Mouse (Mus musculus): ENCODE results near the gene Tmem242. TPM values are rescaled to one million over a fixed set of nuclear protein-coding genes. Genes with fewer than 3 reads are reported as not detected.

Gene Tmem242
- total and polyA plus RNA-seq, 2 experiments: 12.9 to 59.8 TPM

GRCm38 (mm10) chr17:5424156-5424555 is 15.9 kb downstream of the Tmem242 start:
- H3K4me1 ChIP-seq (ENCODE audit: control insufficient read depth, insufficient read depth, low read length): peaks cover 2% of the 10 kb centered on the region; the same call in 1 of the 2 replicates
- no peak for DNase-seq (ENCODE audit: extremely low read depth, low read depth, low spot score)
- 62% methylated on average over 8 of the region's 8 CpGs for WGBS

GRCm38 (mm10) chr17:5421835-5422234 is 18.2 kb downstream of the Tmem242 start:
- Histone ChIP-seq H3K4me3 (ENCODE audit: insufficient read depth, low read depth, low read length) (no peak overlapping the region), H3K4me1 (ENCODE audit: control insufficient read depth, insufficient read depth, low read length) (no peaks in the 10 kb centered on the region)
- WGBS: 73% methylated on average over 4 of the region's 4 CpGs

More at GRCm38 (mm10) chr17:5424156-5424555, 15.9 kb downstream of the Tmem242 start:
- Histone ChIP-seq H3K27ac (replicated peaks; ENCODE audit: insufficient read depth, low read depth, low read length) (no peak overlapping the region), H3K79me2 (ENCODE audit: control insufficient read depth, insufficient read depth, low read length) (peaks cover 6% of the 10 kb centered on the region; the same call in 1 of the 2 replicates), H3K9ac (ENCODE audit: low read depth, low read length) (no peak overlapping the region), H3K27me3 (ENCODE audit: control insufficient read depth, insufficient read depth, low read length) (no peaks in the 10 kb centered on the region), H3K4me3 (ENCODE audit: insufficient read depth, low read depth, low read length) (no peak overlapping the region), H3K36me3 (ENCODE audit: control insufficient read depth, insufficient read depth, low read length) (peaks cover 7% of the 10 kb centered on the region; the same call in 1 of the 2 replicates)
- TF ChIP-seq CTCF (IDR thresholded peaks at IDR 0.05; ENCODE audit: low read depth, low read length) (no peak), POLR2A (IDR thresholded peaks at IDR 0.05; ENCODE audit: extremely low read depth, insufficient read depth, low read length) (no peak)

GRCm38 (mm10) chr17:5419771-5420518 is 20.1 kb downstream of the Tmem242 start:
- Histone ChIP-seq H3K79me2 (ENCODE audit: control insufficient read depth, insufficient read depth, low read length) (0 out of 2 replicates have a peak, but pooled peaks cover 4% of the 10 kb centered on the region), H3K27ac (replicated peaks; ENCODE audit: insufficient read depth, low read depth, low read length) (no peak overlapping the region), H3K4me1 (ENCODE audit: control insufficient read depth, insufficient read depth, low read length) (no peaks in the 10 kb centered on the region), H3K27me3 (ENCODE audit: control insufficient read depth, insufficient read depth, low read length) (no peaks in the 10 kb centered on the region), H3K4me3 (ENCODE audit: insufficient read depth, low read depth, low read length) (no peak overlapping the region), H3K9ac (ENCODE audit: low read depth, low read length) (no peak overlapping the region), H3K36me3 (ENCODE audit: control insufficient read depth, insufficient read depth, low read length) (peaks cover 7% of the 10 kb centered on the region; the same call in 1 of the 2 replicates)
- TF ChIP-seq CTCF (IDR thresholded peaks at IDR 0.05; ENCODE audit: low read depth, low read length) (no peak), POLR2A (IDR thresholded peaks at IDR 0.05; ENCODE audit: extremely low read depth, insufficient read depth, low read length) (no peak)
- DNase-seq (ENCODE audit: extremely low read depth, low read depth, low spot score): no peak
- WGBS: 94% methylated on average over 6 of the region's 6 CpGs

More at GRCm38 (mm10) chr17:5421835-5422234, 18.2 kb downstream of the Tmem242 start:
- no peak for TF ChIP-seq POLR2A (IDR thresholded peaks at IDR 0.05; ENCODE audit: extremely low read depth, insufficient read depth, low read length)
- TF ChIP-seq CTCF (IDR thresholded peaks at IDR 0.05; ENCODE audit: low read depth, low read length): no peak
- H3K79me2 ChIP-seq (ENCODE audit: control insufficient read depth, insufficient read depth, low read length): peaks cover 4% of the 10 kb centered on the region; the same call in 1 of the 2 replicates
- peaks cover 7% of the 10 kb centered on the region; the same call in 1 of the 2 replicates for H3K36me3 ChIP-seq (ENCODE audit: control insufficient read depth, insufficient read depth, low read length)
- no peak overlapping the region for H3K27ac ChIP-seq (replicated peaks; ENCODE audit: insufficient read depth, low read depth, low read length)
- DNase-seq (ENCODE audit: extremely low read depth, low read depth, low spot score): no peak
- no peak overlapping the region for H3K9ac ChIP-seq (ENCODE audit: low read depth, low read length)
- no peaks in the 10 kb centered on the region for H3K27me3 ChIP-seq (ENCODE audit: control insufficient read depth, insufficient read depth, low read length)

- Histone ChIP-seq H3K27ac (replicated peaks; ENCODE audit: insufficient read depth, low read depth, low read length) (no peak overlapping the region), H3K27me3 (ENCODE audit: control insufficient read depth, insufficient read depth, low read length) (no peaks in the 10 kb centered on the region), H3K36me3 (ENCODE audit: control insufficient read depth, insufficient read depth, low read length) (peaks cover 7% of the 10 kb centered on the region; the same call in 1 of the 2 replicates), H3K79me2 (ENCODE audit: control insufficient read depth, insufficient read depth, low read length) (0 out of 2 replicates have a peak, but pooled peaks cover 4% of the 10 kb centered on the region), H3K4me3 (ENCODE audit: insufficient read depth, low read depth, low read length) (no peak overlapping the region), H3K9ac (ENCODE audit: low read depth, low read length) (no peak overlapping the region), H3K4me1 (ENCODE audit: control insufficient read depth, insufficient read depth, low read length) (no peaks in the 10 kb centered on the region)
- 89% methylated on average over 9 of the region's 9 CpGs for WGBS
- DNase-seq (ENCODE audit: extremely low read depth, low read depth, low spot score): no peak
- TF ChIP-seq CTCF (IDR thresholded peaks at IDR 0.05; ENCODE audit: low read depth, low read length): no peak
- no peak for TF ChIP-seq POLR2A (IDR thresholded peaks at IDR 0.05; ENCODE audit: extremely low read depth, insufficient read depth, low read length)
These were observed 21.0 kb downstream of the Tmem242 start for GRCm38 (mm10) chr17:5419056-5419455.

- H3K79me2 ChIP-seq (ENCODE audit: control insufficient read depth, insufficient read depth, low read length): 0 out of 2 replicates have a peak, but pooled peaks cover 4% of the 10 kb centered on the region
- H3K27ac ChIP-seq (replicated peaks; ENCODE audit: insufficient read depth, low read depth, low read length): no peak within 1 kb of the TSS
- 97% methylated on average over 11 of the region's 11 CpGs for WGBS
- no peak for TF ChIP-seq CTCF (IDR thresholded peaks at IDR 0.05; ENCODE audit: low read depth, low read length)
- TF ChIP-seq POLR2A (IDR thresholded peaks at IDR 0.05; ENCODE audit: extremely low read depth, insufficient read depth, low read length): no peak
- peaks cover 7% of the 10 kb centered on the region; the same call in 1 of the 2 replicates for H3K36me3 ChIP-seq (ENCODE audit: control insufficient read depth, insufficient read depth, low read length)
- H3K4me1 ChIP-seq (ENCODE audit: control insufficient read depth, insufficient read depth, low read length): peaks cover 3% of the 10 kb centered on the region; the same call in 1 of the 2 replicates
- no peak within 1 kb of the TSS for H3K4me3 ChIP-seq (ENCODE audit: insufficient read depth, low read depth, low read length)
- DNase-seq (ENCODE audit: extremely low read depth, low read depth, low spot score): no peak
- no peak within 1 kb of the TSS for H3K9ac ChIP-seq (ENCODE audit: low read depth, low read length)
- H3K27me3 ChIP-seq (ENCODE audit: control insufficient read depth, insufficient read depth, low read length): no peaks in the 10 kb centered on the region
These were observed 21.5 kb downstream of the Tmem242 start, which contains the start of gene Ldhal6b for GRCm38 (mm10) chr17:5418545-5418944. Gene Ldhal6b (minus strand): TSS chr17:5418767.
